Mouse (Mus musculus) erythroblast, embryonic 14.5 days (primary cell): ENCODE measurements around the gene F9.
"Not testable (repeated sequence)": the region's sequence is repeated elsewhere in the genome, so short reads cannot be mapped to it uniquely, and the experiment has no call there.

Experiments
- GATA1 ChIP-seq: IDR thresholded peaks from 2 replicates; pipeline ENCODE4 v1.6.1; 2012; ENCODE audit warnings: low read length, inconsistent platforms, mixed read lengths
- TAL1 ChIP-seq: IDR thresholded peaks from 3 replicates; pipeline ENCODE4 v1.6.1; 2012; ENCODE audit warnings: low read length, inconsistent platforms, mixed read lengths

DNA sequence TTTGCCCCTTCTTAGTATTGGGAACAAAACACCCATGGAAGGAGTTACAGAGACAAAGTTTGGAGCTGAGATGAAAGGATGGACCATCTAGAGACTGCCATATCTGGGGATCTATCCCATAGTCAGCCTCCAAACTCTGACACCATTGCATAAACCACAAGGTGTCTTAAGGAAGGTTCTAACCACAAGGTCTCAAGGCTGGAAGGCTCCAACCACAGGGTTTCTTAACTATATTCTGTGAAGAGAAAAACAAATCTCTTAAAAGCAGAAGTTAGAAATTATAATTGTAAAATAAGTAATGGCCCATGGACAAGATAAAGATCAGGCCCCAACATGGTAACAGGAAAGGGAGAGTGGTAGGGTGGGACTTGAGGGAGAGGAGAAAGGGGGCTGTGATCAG, 29.5 kb upstream of the F9 start:
- not testable (repeated sequence) for TF ChIP-seq TAL1, GATA1
